Mouse (Mus musculus): ENCODE data around the gene Col27a1.
A peak's percentile ranks its signal among the peaks of the same experiment; 100 is the strongest.

Col27a1 gene

GRCm38 (mm10) chr4:63308316-63308715 lies 94.5 kb downstream of the Col27a1 start:
- peak; percentile 66 for DNase-seq (ENCODE audit: low read depth, low spot score)

GRCm38 (mm10) chr4:63310247-63310855 lies 96.5 kb downstream of the Col27a1 start:
- no peak for DNase-seq (ENCODE audit: low read depth, low spot score)

GRCm38 (mm10) chr4:63311426-63311825 lies 97.6 kb downstream of the Col27a1 start:
- DNase-seq (ENCODE audit: low read depth, low spot score) = no peak

- no peak for DNase-seq (ENCODE audit: low read depth, low spot score)
Observed at GRCm38 (mm10) chr4:63314063-63314462, 100.3 kb downstream of the Col27a1 start.

GRCm38 (mm10) chr4:63316076-63316746 lies 102.4 kb downstream of the Col27a1 start:
- DNase-seq (ENCODE audit: low read depth, low spot score) = peak; percentile 76

GRCm38 (mm10) chr4:63319566-63319965 lies 105.8 kb downstream of the Col27a1 start:
- DNase-seq (ENCODE audit: low read depth, low spot score) = peak; percentile 48

GRCm38 (mm10) chr4:63323275-63323815 lies 109.5 kb downstream of the Col27a1 start:
- DNase-seq (ENCODE audit: low read depth, low spot score) = peak; percentile 68

- DNase-seq (ENCODE audit: low read depth, low spot score) = no peak
Observed at GRCm38 (mm10) chr4:63333403-63333802, 119.6 kb downstream of the Col27a1 start.

GRCm38 (mm10) chr4:63338414-63339076 lies 124.7 kb downstream of the Col27a1 start:
- peak; percentile 68 for DNase-seq (ENCODE audit: low read depth, low spot score)

GRCm38 (mm10) chr4:63342491-63342890 lies 128.7 kb downstream of the Col27a1 start:
- DNase-seq (ENCODE audit: low read depth, low spot score) = no peak

- DNase-seq (ENCODE audit: low read depth, low spot score) = no peak
Observed at GRCm38 (mm10) chr4:63343608-63344007, 129.8 kb downstream of the Col27a1 start.

GRCm38 (mm10) chr4:63344295-63344694 lies 130.5 kb downstream of the Col27a1 start, which contains the start of gene Orm1:
Orm1 (plus strand) TSS chr4:63344560.
- no peak for DNase-seq (ENCODE audit: low read depth, low spot score)

GRCm38 (mm10) chr4:63345261-63345660 lies 131.5 kb downstream of the Col27a1 start:
- no peak for DNase-seq (ENCODE audit: low read depth, low spot score)

GRCm38 (mm10) chr4:63346659-63347058 lies 132.9 kb downstream of the Col27a1 start:
- DNase-seq (ENCODE audit: low read depth, low spot score) = no peak

GRCm38 (mm10) chr4:63348524-63348923 lies 134.7 kb downstream of the Col27a1 start:
- DNase-seq (ENCODE audit: low read depth, low spot score) = no peak

GRCm38 (mm10) chr4:63355877-63356665 lies 142.3 kb downstream of the Col27a1 start, which contains the start of gene Orm3:
Orm3 (plus strand) TSS chr4:63356162.
- no peak for DNase-seq (ENCODE audit: low read depth, low spot score)

- DNase-seq (ENCODE audit: low read depth, low spot score) = no peak
Observed at GRCm38 (mm10) chr4:63356981-63357570, 143.3 kb downstream of the Col27a1 start.

- DNase-seq (ENCODE audit: low read depth, low spot score) = no peak
Observed at GRCm38 (mm10) chr4:63359861-63360260, 146.1 kb downstream of the Col27a1 start.

GRCm38 (mm10) chr4:63362150-63362549 lies 148.3 kb downstream of the Col27a1 start, which contains the start of gene Orm2:
Orm2 (plus strand) TSS chr4:63362449.
- no peak for DNase-seq (ENCODE audit: low read depth, low spot score)

- DNase-seq (ENCODE audit: low read depth, low spot score) = peak; percentile 78
Observed at GRCm38 (mm10) chr4:63368577-63368976, 154.8 kb downstream of the Col27a1 start.

GRCm38 (mm10) chr4:63370897-63371296 lies 157.1 kb downstream of the Col27a1 start:
- DNase-seq (ENCODE audit: low read depth, low spot score) = no peak
